Mouse (Mus musculus) embryonic facial prominence, embryonic 14.5 days (tissue): Measurements from ENCODE around the gene Armh1. TPM values are rescaled to one million over a fixed set of nuclear protein-coding genes. Genes with fewer than 3 reads are reported as not detected.
"Not testable (repeated sequence)": the region's sequence is repeated elsewhere in the genome, so short reads cannot be mapped to it uniquely, and the experiment has no call there.

Source experiments
- ATAC-seq: fragments of 200-750 bp; cut with Nextera tagmentation; 2 replicates; pipeline ENCODE4 v1.8.0; 2017; ENCODE audit warnings: low read depth, moderate number of reproducible peaks, moderate TSS enrichment
- DNase-seq: peaks from one replicate; pipeline ENCODE4 v3.0.0-alpha.2; 2015; ENCODE audit warnings: low spot score
- H3K27ac ChIP-seq: fragments of 300-500 bp; sonication (generic); replicated peaks from 2 replicates; pipeline ENCODE4 v1.5.1; 2014; ENCODE audit warnings: low read depth, mild to moderate bottlenecking, low read length, moderate library complexity
- H3K27me3 ChIP-seq: fragments of 300-500 bp; sonication (generic); replicated peaks from 2 replicates; pipeline ENCODE4 v1.6.1; 2014; ENCODE audit warnings: low read length; ENCODE audit not compliant: control insufficient read depth, insufficient read depth
- H3K36me3 ChIP-seq: fragments of 300-500 bp; sonication (generic); 2 replicates; pipeline ENCODE4 v1.6.1; 2014; ENCODE audit warnings: low read length, mixed read lengths; ENCODE audit not compliant: control insufficient read depth, insufficient read depth
- H3K4me1 ChIP-seq: fragments of 300-500 bp; sonication (generic); 2 replicates; pipeline ENCODE4 v1.6.1; 2014; ENCODE audit warnings: antibody characterized with exemption, low read length; ENCODE audit not compliant: control insufficient read depth, insufficient read depth
- H3K4me2 ChIP-seq: fragments of 300-500 bp; sonication (generic); 2 replicates; pipeline ENCODE4 v1.6.1; 2014; ENCODE audit warnings: low read depth, mild to moderate bottlenecking, low read length, moderate library complexity, mixed read lengths
- H3K4me3 ChIP-seq: fragments of 300-500 bp; sonication (generic); 2 replicates; pipeline ENCODE4 v1.5.1; 2014; ENCODE audit warnings: low read depth, mild to moderate bottlenecking, low read length
- H3K9ac ChIP-seq: fragments of 300-500 bp; sonication (generic); 2 replicates; pipeline ENCODE4 v1.6.1; 2014; ENCODE audit warnings: low read depth, mild to moderate bottlenecking, low read length, moderate library complexity, mixed read lengths
- H3K9me3 ChIP-seq: fragments of 300-500 bp; sonication (generic); 2 replicates; pipeline ENCODE4 v1.6.1; 2016; ENCODE audit warnings: low read length; ENCODE audit not compliant: control insufficient read depth
- WGBS: fragments of 180-500 bp; shearing (Covaris S2); extraction: QIAGEN DNeasy Blood & Tissue Kit; methylation state at CpG from one replicate; pipeline ENCODE4 v1.1.7; 2014; 5-methylcytosine and 5-hydroxymethylcytosine counted together
- polyA plus RNA-seq: library from polyadenylated mRNA; unstranded; fragments of >200 nt; fragmentation: Nextera tagmentation; extraction: Ambion mirVana; gene quantifications from 2 replicates; pipeline ENCODE4 v1.2.1, GENCODE M21; 2014

Gene Armh1
- polyA plus RNA-seq, 1 experiment from 2014 or later = 1.8 TPM

DNA sequence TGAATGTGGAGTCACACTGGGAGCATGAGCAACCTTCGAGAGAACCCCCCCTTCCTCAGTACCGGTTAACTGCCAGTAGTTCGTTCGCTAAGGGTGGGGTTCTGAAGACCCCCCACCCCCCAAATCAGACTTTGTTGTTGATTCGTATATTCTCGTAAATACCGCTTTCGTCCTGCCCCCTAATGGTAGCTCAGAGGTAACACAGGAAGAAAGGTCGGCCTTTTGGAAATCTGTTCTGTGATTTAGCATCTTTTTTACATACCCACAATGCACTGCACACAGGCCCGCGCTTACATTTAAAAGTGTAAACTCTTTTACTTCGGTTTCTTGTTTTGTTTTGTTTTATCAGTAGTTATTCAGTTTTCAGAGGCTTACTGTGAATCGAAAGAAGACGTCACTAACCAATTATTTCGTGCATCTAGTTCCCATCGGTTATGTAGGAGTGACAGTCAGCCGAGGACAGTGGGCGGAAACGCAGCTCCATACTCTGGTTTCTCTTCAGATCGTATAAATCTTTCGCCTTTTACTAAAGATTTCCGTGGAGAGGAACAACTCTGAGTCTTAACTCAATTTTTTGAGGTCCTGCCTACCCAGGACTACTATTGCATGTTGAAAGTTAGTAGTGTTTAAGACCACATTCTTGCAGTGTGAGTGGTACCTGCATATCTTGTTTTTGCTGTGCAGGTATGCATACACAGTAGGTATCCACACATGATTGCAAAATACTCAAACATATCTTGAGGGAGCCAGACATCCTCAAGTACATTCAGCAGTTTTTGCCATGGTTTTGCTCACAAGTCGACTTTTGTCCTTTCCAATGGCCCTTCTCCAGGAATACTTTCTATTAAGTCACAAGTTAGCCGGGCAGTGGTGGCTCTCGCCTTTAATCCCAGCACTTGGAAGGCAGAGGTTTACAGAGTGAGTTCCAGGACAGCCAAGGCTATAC, 49.6 kb downstream of the Armh1 start:
- ATAC-seq (peak; percentile 94), DNase-seq (peak; percentile 88)
- Histone ChIP-seq H3K9ac (peak overlapping the region; percentile 55), H3K27ac (peak overlapping the region; percentile 70), H3K27me3 (no peaks in the 10 kb centered on the region), H3K4me1 (no peaks in the 10 kb centered on the region), H3K36me3 (no peaks in the 10 kb centered on the region), H3K9me3 (no peaks in the 10 kb centered on the region), H3K4me3 (peak overlapping the region; percentile 34), H3K4me2 (peak overlapping the region; percentile 58)
- WGBS = under 1% methylated on average over 25 of the region's 25 CpGs

DNA sequence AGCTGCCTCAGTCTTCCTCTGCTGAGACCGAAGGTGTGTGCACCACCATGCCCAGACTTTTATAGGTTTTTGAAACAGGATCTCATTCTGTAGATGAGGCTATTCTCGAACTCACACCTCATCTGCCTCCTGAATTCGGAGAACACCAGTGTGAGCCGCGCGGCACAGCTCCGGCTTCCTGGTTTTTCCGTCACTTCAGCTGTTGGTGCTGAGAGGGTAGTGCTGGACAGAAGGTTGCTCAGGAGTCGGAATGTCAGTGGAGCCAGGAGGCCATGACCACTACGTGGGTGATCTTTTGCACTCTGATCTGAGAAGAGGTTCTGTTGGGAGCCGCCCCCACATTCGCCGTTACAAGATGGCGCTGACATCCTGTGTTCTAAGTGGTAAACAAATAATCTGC, 60.1 kb downstream of the Armh1 start:
- H3K4me1 ChIP-seq = no peaks in the 10 kb centered on the region
- WGBS = 95% methylated on average over 14 of the region's 14 CpGs
- H3K27me3 ChIP-seq = no peaks in the 10 kb centered on the region
- H3K36me3 ChIP-seq = no peaks in the 10 kb centered on the region
- no peak overlapping the region for H3K9ac ChIP-seq
- ATAC-seq (no peak), DNase-seq (no peak)
- no peak overlapping the region for H3K27ac ChIP-seq
- no peak overlapping the region for H3K4me3 ChIP-seq
- no peaks in the 10 kb centered on the region for H3K9me3 ChIP-seq
- H3K4me2 ChIP-seq = no peak overlapping the region

DNA sequence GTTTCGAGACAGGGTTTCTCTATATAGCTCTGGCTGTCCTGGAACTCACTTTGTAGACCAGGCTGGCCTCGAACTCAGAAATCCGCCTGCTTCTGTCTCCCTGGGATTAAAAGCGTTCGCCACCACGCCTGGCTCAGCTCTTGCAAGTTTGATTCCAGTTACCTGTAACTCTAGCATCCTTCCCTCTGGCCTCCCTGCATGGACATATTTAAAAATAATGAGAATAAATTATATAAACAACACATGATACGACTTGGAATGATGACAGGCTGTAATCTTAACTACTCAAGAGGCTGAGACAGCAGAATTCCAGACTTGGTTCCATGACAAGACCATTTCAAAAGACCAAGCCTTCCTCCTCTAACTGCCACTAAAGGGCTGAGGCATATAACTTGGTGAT, 61.3 kb downstream of the Armh1 start:
- peak; percentile 16 for DNase-seq
- H3K4me1 ChIP-seq = no peaks in the 10 kb centered on the region
- H3K27me3 ChIP-seq = no peaks in the 10 kb centered on the region
- H3K4me2 ChIP-seq = no peak overlapping the region
- no peak overlapping the region for H3K4me3 ChIP-seq
- H3K9me3 ChIP-seq = no peaks in the 10 kb centered on the region
- ATAC-seq = no peak
- H3K27ac ChIP-seq = peak overlapping the region; percentile 84
- WGBS = 55% methylated on average over 7 of the region's 7 CpGs
- H3K9ac ChIP-seq = no peak overlapping the region
- no peaks in the 10 kb centered on the region for H3K36me3 ChIP-seq

DNA sequence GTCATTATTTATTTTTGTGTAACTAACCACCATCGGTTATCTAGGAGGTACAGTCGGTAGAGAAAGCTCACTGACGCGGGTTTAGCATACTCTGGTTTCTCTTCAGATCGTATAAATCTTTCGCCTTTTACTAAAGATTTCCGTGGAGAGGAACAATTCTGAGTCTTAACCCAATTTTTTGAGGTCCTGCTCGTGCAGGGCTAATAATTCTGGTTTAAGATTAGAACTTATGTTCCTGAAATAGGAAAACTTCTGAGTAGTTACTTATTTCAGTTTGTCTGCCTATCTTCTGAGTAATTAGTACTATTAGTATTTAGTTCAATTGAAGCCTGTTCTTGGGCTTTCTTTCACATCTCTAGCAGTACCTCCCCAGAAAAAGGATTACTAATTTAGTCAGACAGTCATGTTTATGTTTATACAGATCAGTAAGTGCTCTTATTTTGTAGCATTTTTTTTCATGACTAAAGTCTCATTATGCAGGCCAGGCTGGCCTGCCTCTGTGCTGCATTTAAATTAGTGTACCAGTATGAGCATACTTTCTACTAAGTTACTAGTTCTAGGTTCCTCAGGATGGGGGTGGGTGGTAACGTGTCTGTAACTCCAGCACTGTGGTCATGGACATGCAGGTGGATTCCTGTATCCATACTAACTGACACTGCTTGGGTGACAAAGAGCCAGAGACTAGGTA, 61.9 kb downstream of the Armh1 start:
- ATAC-seq = peak; percentile 93
- DNase-seq = peak; percentile 94
- Histone ChIP-seq H3K36me3 (no peaks in the 10 kb centered on the region), H3K4me1 (no peaks in the 10 kb centered on the region), H3K4me2 (peak overlapping the region; percentile 61), H3K27ac (peak overlapping the region; percentile 84), H3K9ac (peak overlapping the region; percentile 68), H3K27me3 (no peaks in the 10 kb centered on the region), H3K9me3 (no peaks in the 10 kb centered on the region), H3K4me3 (peak overlapping the region; percentile 43)
- WGBS = under 1% methylated on average over 9 of the region's 9 CpGs

DNA sequence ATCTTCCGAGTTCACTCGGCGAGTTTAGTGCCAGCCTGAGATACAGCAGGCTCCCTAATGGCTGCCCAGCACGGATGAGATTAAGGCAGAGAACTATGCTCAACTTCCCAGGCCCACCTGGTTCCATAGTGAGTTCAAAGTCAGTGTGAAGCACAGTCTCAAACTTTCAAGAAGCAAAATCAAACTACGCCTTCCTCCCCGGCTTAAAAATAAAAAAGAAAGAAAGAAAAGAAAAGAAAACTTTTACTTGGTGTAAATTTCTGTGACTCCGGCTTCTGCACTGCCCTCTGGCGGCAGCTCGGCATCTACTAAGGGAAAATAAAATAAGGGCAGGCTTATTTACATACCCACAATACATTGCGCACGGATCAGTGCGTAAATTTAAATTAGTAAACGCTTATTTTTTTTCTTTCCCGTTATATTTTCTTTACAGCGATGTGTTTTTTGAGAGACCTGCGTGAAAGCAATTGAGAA, 62.5 kb downstream of the Armh1 start:
- 1% methylated on average over 16 of the region's 16 CpGs for WGBS
- no peaks in the 10 kb centered on the region for H3K9me3 ChIP-seq
- peak overlapping the region; percentile 84 for H3K27ac ChIP-seq
- peak overlapping the region; percentile 43 for H3K4me3 ChIP-seq
- H3K36me3 ChIP-seq = no peaks in the 10 kb centered on the region
- H3K4me2 ChIP-seq = peak overlapping the region; percentile 61
- H3K9ac ChIP-seq = peak overlapping the region; percentile 68
- no peaks in the 10 kb centered on the region for H3K27me3 ChIP-seq
- H3K4me1 ChIP-seq = no peaks in the 10 kb centered on the region
- ATAC-seq = peak; percentile 76
- peak; percentile 94 for DNase-seq

DNA sequence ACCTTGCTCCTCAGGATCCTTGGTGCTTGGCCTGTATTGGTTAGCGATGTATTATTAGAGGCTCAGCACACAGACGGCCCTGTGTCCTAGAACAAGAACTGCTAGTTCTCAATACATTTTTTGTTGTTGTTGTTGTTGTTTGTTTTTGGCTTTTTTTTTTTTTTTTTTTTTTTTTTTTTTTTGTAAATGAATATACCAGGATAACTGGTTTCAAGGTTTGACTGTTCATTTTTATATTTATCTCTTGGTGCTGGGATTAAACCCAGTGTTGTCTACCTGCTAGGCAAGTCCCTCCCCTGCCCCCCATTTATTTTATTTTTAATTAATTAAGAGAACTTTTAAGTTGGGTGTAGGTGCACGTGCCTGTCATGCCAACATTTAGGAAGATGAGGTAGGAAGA, 63.0 kb downstream of the Armh1 start:
- no peak for DNase-seq
- Histone ChIP-seq H3K9ac (peak overlapping the region; percentile 68), H3K4me2 (peak overlapping the region; percentile 61), H3K4me3 (peak overlapping the region; percentile 43), H3K4me1 (no peaks in the 10 kb centered on the region), H3K36me3 (no peaks in the 10 kb centered on the region), H3K27me3 (no peaks in the 10 kb centered on the region), H3K9me3 (no peaks in the 10 kb centered on the region), H3K27ac (peak overlapping the region; percentile 84)
- ATAC-seq = no peak
- 56% methylated on average over 3 of the region's 3 CpGs for WGBS

DNA sequence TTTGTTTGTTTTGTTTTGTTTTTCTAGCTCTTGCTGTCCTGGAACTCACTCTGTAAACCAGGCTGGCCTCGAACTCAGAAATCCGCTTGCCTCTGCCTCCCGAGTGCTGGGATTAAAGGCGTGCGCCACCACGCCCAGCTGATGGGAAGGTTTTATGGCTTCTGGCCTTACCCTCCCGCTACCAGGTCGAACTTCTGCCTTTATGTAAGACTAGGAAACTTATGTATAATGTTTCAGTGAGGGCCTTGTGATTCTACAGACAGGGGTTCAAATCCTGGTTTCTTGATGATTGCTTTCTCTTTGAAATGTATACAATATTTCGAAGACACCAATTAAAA, 69.2 kb downstream of the Armh1 start:
- Histone ChIP-seq H3K27ac (peak overlapping the region; percentile 56), H3K36me3 (peaks cover 11% of the 10 kb centered on the region), H3K9ac (peak overlapping the region; percentile 65), H3K4me3 (peak overlapping the region; percentile 66), H3K4me2 (peak overlapping the region; percentile 89)
- 18% methylated on average over 9 of the region's 9 CpGs for WGBS
- DNase-seq, H3K4me1 ChIP-seq, H3K27me3 ChIP-seq, H3K9me3 ChIP-seq: not testable (repeated sequence)
- peak; percentile 51 for ATAC-seq

DNA sequence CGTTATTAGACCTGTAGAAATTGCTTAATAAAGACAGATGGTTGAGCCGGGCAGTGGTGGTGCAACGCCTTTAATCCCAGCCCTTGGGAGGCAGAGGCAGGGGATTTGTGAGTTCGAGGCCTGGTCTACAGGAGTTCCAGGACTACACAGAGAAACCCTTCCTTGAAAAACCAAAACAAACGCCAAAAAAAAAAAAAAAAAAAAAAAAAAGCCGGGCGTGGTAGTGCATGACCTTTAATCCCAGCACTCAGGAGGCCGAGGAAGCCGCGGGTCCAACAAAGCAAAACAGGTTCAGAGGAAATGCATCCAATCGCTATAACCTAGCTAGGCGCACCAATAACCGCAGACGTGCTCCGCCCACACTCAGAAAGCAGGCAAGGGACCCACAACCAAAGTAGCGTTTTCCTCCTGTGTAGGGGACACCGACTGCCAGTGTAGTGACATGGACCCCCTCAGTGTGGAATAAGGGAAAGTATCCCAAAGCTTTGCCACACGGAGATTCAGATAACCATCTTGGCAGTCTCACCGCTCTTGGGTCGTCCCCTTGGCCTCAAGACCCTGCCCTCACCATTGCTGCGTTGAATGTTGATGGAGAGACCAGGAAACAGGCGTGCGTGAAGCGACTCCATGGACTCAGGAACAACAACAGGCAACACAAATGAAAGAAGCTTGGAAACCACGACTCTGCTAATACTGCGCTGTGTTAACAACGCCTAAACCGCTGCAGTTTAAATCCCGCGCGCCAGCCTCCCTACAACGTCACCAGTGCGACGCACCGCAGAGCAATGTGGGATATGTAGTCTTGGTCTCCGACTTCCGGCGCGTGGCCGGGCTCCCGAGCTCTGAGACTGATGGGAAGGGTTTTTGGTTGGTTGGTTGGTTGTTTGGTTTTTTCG, 69.8 kb downstream of the Armh1 start, which contains the start of gene Kif2c:
Kif2c (minus strand) TSS at position 777 of the 896 bp plus-strand sequence.
- peak within 1 kb of the TSS; percentile 65 for H3K27ac ChIP-seq
- peaks cover 17% of the 10 kb centered on the region for H3K36me3 ChIP-seq
- H3K4me1 ChIP-seq = peaks cover 9% of the 10 kb centered on the region
- peak within 1 kb of the TSS; percentile 65 for H3K9ac ChIP-seq
- H3K4me2 ChIP-seq = peak within 1 kb of the TSS; percentile 89
- 1% methylated on average over 42 of the region's 42 CpGs for WGBS
- DNase-seq (peak; percentile 96), ATAC-seq (peak; percentile 99)
- no peaks in the 10 kb centered on the region for H3K9me3 ChIP-seq
- no peaks in the 10 kb centered on the region for H3K27me3 ChIP-seq
- H3K4me3 ChIP-seq = peak within 1 kb of the TSS; percentile 66
